Comparison of ENCODE assay signal across 8 mouse cellular contexts in genomic region chr9:40479333-40479732, GRCm38 (mm10). TPM values are rescaled to one million over a fixed set of nuclear protein-coding genes. Genes with fewer than 3 reads are reported as not detected.
DNase-seq lines count a peak whose midpoint lies in the region; ATAC-seq and TF ChIP-seq lines count a peak whose summit lies in the region.

No protein-coding gene starts in this region.

- no peak for DNase-seq in forebrain, postnatal 0 days
- DNase-seq in CD4-positive helper T cell, adult 2 months (ENCODE audit: low read depth, low spot score): peak; percentile 80
- DNase-seq in c-Kit-positive CD71-negative TER-119-negative erythroid progenitor cells, embryonic 14.5 days (ENCODE audit: low read depth): peak; percentile 47
- peak; percentile 62 to 73 for DNase-seq in heart, postnatal 36 days
- DNase-seq in spleen, postnatal 4 days (ENCODE audit: low spot score in 2 of 2): peak; percentile 49 to 80
- no peak for DNase-seq in left cerebral cortex, adult 8-10 months (ENCODE audit: low spot score in 2 of 2)

- H3K27ac ChIP-seq in forebrain, postnatal 0 days (ENCODE audit: low read depth, low read length): no peak overlapping the region
- no peak overlapping the region for H3K27ac ChIP-seq in forebrain, embryonic 12.5 days
- H3K27ac ChIP-seq in lung, embryonic 16.5 days (ENCODE audit: low read length): no peak overlapping the region

- no peak for ATAC-seq in forebrain, postnatal 0 days
- no peak for ATAC-seq in forebrain, embryonic 12.5 days (ENCODE audit: low FRiP score)
- 0 out of 2 replicates have a peak, but pooled peaks have one; percentile 51 for ATAC-seq in lung, embryonic 16.5 days (ENCODE audit: low read depth)

- no peaks in the 10 kb centered on the region for H3K9me3 ChIP-seq in forebrain, postnatal 0 days (ENCODE audit: low read length)
- no peaks in the 10 kb centered on the region for H3K9me3 ChIP-seq in forebrain, embryonic 12.5 days
- H3K9me3 ChIP-seq in lung, embryonic 16.5 days (ENCODE audit: control insufficient read depth, low read length): no peaks in the 10 kb centered on the region

- no peak overlapping the region for H3K9ac ChIP-seq in forebrain, postnatal 0 days
- no peak overlapping the region for H3K9ac ChIP-seq in forebrain, embryonic 12.5 days
- H3K9ac ChIP-seq in lung, embryonic 16.5 days (ENCODE audit: low read length): no peak overlapping the region

- 51% methylated on average over 4 of the region's 4 CpGs for WGBS in forebrain, postnatal 0 days
- WGBS in forebrain, embryonic 12.5 days: 52% methylated on average over 4 of the region's 4 CpGs
- 44% methylated on average over 4 of the region's 4 CpGs for WGBS in lung, embryonic 16.5 days

- no peaks in the 10 kb centered on the region for H3K36me3 ChIP-seq in forebrain, postnatal 0 days (ENCODE audit: insufficient read depth)
- no peaks in the 10 kb centered on the region for H3K36me3 ChIP-seq in forebrain, embryonic 12.5 days (replicated peaks)
- no peaks in the 10 kb centered on the region for H3K36me3 ChIP-seq in lung, embryonic 16.5 days (ENCODE audit: control insufficient read depth, insufficient read depth, low read length)

- no peaks in the 10 kb centered on the region for H3K4me1 ChIP-seq in forebrain, postnatal 0 days (ENCODE audit: insufficient read depth)
- no peaks in the 10 kb centered on the region for H3K4me1 ChIP-seq in forebrain, embryonic 12.5 days
- no peaks in the 10 kb centered on the region for H3K4me1 ChIP-seq in lung, embryonic 16.5 days (replicated peaks; ENCODE audit: control insufficient read depth, insufficient read depth, low read length)

- intact Hi-C loops in heart, postnatal 36 days (cut with DNase I): loop anchor here (1.0 to 5.0 kb wide), 3 partner anchors 64 to 252 kb away; no protein-coding TSS in a partner anchor

- H3K4me2 ChIP-seq in forebrain, postnatal 0 days (ENCODE audit: low read depth): no peak overlapping the region
- no peak overlapping the region for H3K4me2 ChIP-seq in forebrain, embryonic 12.5 days
- no peak overlapping the region for H3K4me2 ChIP-seq in lung, embryonic 16.5 days (ENCODE audit: low read depth, low read length)

- no peaks in the 10 kb centered on the region for H3K27me3 ChIP-seq in forebrain, postnatal 0 days (ENCODE audit: insufficient read depth, low read length)
- no peaks in the 10 kb centered on the region for H3K27me3 ChIP-seq in forebrain, embryonic 12.5 days
- no peaks in the 10 kb centered on the region for H3K27me3 ChIP-seq in lung, embryonic 16.5 days (ENCODE audit: control insufficient read depth, insufficient read depth, low read depth, low read length)

- TF ChIP-seq CTCF in forebrain, postnatal 0 days (IDR thresholded peaks at IDR 0.05; ENCODE audit: low read depth): peak; percentile 47

- H3K4me3 ChIP-seq in forebrain, postnatal 0 days (ENCODE audit: low read depth, low read length): no peak overlapping the region
- H3K4me3 ChIP-seq in forebrain, embryonic 12.5 days (replicated peaks): no peak overlapping the region
- no peak overlapping the region for H3K4me3 ChIP-seq in lung, embryonic 16.5 days (ENCODE audit: low read length)

RNA-seq across cellular contexts. Expression of gene Gramd1b, which starts 51.9 kb away (rescaled TPM):
- total RNA-seq in forebrain, postnatal 0 days (2014; rRNA removed): 48.1 and 48.6 TPM in 2 replicates
- 12.5 and 18.0 TPM in 2 replicates for polyA plus RNA-seq in forebrain, postnatal 0 days (2015; fragmentation: Nextera tagmentation; extraction: Ambion mirVana)
- polyA plus RNA-seq in forebrain, embryonic 12.5 days (2016; fragmentation: Nextera tagmentation; extraction: Ambion mirVana): 3.4 and 4.6 TPM in 2 replicates
- 10 to 100 TPM; 19.7 to 20.8 TPM for total RNA-seq in heart, postnatal 36 days (2021)
- polyA plus RNA-seq in lung, embryonic 16.5 days (2015; fragmentation: Nextera tagmentation; extraction: Ambion mirVana): 4.2 and 4.9 TPM in 2 replicates
- total RNA-seq in left cerebral cortex, adult 8-10 months (2022): 100 to 1,000 TPM; 125 to 138 (median 137) TPM

Comparison
In these comparisons a context has a peak if more than half of its experiments do, and no peak if none do; other contexts are left out.
1. DNase-seq: peak in CD4-positive helper T cell, adult 2 months (single experiment), c-Kit-positive CD71-negative TER-119-negative erythroid progenitor cells, embryonic 14.5 days (single experiment), heart, postnatal 36 days (2 of 2) and spleen, postnatal 4 days (2 of 2); none in forebrain, postnatal 0 days (single experiment) and left cerebral cortex, adult 8-10 months (0 of 2).